Mouse (Mus musculus) cortical plate, adult 2 months (tissue): ENCODE data around the gene Fn3k.

ENCODE experiments used
- CTCF ChIP-seq: fragments of 200-500 bp; IDR thresholded peaks from 2 replicates; pipeline ENCODE4 v1.5.1; 2011; ENCODE audit warnings: mild to moderate bottlenecking, control low read depth, low read length; ENCODE audit not compliant: insufficient read depth; ENCODE audit errors: extremely low read depth
- POLR2A ChIP-seq: fragments of 200-500 bp; IDR thresholded peaks from 2 replicates; pipeline ENCODE4 v1.6.1; 2011; ENCODE audit warnings: mild to moderate bottlenecking, low read length, control low read depth; ENCODE audit not compliant: insufficient read depth; ENCODE audit errors: extremely low read depth

GRCm38 (mm10) chr11:121421553-121422173 is 13.1 kb upstream of the Fn3k start:
- TF ChIP-seq POLR2A (no peak), CTCF (no peak)
